Mouse (Mus musculus) layer of hippocampus, postnatal 10 days (tissue): ENCODE results near the gene Twistnb. TPM values are rescaled to one million over a fixed set of nuclear protein-coding genes. Genes with fewer than 3 reads are reported as not detected.

Experiments
- DNase-seq, 2 experiments: peaks; one replicate each; pipeline ENCODE4 v3.0.0; 2021; ENCODE audit warnings: low spot score in 2 of 2
- long read RNA-seq: library from polyadenylated mRNA; stranded (forward); transcript quantifications from one replicate; pipeline ENCODE4 v2.0.0, GENCODE M21; 2023
- total RNA-seq, 2 experiments: library from RNA; stranded (reverse); gene quantifications; 2 replicates each; pipeline ENCODE4 v1.2.3; 2021

Gene Twistnb
- 10 to 100 TPM; 15.3 to 21.0 TPM for total RNA-seq
- long read RNA-seq, full-length matches to known transcripts = 12 of 12 reads
- long read RNA-seq, partial matches to known transcripts = 0 of 12 reads
- long read RNA-seq, other reads (novel, unspliced or antisense) = 0 of 12 reads

DNA sequence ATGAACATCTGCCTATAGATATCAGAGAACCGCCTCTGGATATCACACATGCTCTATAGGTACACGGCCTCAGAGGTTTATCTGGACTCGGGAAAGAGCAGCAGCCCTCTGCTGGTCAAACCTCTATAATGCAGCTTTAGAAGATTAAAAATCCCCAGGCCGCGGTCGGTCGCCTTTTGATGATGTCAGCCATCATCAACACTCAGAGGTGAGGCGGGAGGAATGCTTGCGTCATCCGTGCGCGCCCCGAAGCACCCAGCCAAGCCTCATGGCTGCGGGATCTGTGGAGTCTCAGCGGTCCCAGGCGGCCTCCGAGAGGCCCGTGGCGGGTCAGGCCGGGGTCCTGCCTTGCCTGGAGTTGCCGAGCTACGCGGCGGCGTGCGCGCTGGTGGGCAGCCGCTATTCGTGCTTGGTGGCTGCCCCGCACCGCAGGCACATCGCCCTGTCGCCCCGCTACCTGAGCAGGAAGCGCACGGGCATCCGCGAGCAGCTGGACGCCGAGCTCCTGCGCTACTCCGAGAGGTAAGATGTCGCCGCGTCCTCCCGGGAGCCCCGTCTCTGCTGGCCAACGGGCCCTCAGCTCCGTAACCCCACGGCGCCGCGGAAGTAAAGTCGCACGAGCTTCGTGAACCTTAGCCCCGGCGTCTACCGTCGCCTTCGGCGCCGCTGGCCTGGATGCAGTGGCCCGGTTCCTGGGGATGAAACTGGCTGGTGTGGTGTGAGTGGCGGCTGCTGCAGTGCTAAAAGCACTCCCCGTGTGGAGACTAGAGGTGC lies at the start of gene Twistnb:
Gene Twistnb, plus strand, starts transcription at position 249 of the 774 bp plus-strand sequence.
- peak; percentile 98 for DNase-seq

DNA sequence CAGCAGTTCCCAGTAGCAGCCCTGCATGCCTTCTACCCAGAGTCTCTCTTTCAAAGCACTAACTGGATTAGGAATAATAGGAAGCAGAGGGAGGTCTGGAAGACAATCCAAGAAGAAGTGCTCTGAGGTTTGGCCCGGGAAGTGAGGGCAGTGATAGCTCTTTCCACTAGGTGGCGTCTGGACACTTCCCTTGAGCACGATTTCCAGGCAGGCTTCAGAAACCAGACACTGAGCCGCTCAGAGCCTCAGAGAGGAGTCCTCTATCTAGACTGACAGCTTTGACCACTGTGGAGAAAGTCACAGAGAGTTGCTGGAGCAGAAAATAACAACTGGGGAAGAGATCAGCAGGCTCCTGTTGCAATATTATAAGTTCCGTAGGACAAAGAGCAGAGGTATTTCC lies 40.6 kb upstream of the Twistnb start:
- peak; percentile 65 to 81 for DNase-seq

- DNase-seq = no peak
Measured at GRCm38 (mm10) chr12:33390844-33391560, 38.4 kb upstream of the Twistnb start.

GRCm38 (mm10) chr12:33394804-33395623 lies 34.4 kb upstream of the Twistnb start, which contains the start of gene Efcab10:
TSS of gene Efcab10 (plus strand) at chr12:33394854.
- peak; percentile 56 to 67 for DNase-seq

- no peak for DNase-seq
Measured at GRCm38 (mm10) chr12:33403265-33403693, 26.2 kb upstream of the Twistnb start.

DNA sequence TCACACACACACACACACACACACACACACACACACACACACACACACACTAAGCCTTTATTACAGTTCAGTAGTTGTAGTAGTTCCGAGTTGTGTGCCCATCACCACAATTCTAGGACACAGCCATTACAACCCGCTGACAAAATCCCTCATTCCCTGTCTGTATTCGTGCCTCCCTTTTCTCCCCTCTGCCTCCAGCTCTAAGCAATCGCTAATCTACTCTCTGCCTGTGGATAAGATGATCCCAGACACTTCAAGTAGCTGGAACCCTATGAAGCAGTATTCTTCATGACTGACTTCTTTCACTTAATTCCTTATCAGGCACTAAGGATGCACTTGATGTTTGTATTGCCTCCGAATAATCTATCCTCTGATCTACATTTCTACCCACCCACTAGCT lies 24.4 kb upstream of the Twistnb start:
- DNase-seq = no peak

DNA sequence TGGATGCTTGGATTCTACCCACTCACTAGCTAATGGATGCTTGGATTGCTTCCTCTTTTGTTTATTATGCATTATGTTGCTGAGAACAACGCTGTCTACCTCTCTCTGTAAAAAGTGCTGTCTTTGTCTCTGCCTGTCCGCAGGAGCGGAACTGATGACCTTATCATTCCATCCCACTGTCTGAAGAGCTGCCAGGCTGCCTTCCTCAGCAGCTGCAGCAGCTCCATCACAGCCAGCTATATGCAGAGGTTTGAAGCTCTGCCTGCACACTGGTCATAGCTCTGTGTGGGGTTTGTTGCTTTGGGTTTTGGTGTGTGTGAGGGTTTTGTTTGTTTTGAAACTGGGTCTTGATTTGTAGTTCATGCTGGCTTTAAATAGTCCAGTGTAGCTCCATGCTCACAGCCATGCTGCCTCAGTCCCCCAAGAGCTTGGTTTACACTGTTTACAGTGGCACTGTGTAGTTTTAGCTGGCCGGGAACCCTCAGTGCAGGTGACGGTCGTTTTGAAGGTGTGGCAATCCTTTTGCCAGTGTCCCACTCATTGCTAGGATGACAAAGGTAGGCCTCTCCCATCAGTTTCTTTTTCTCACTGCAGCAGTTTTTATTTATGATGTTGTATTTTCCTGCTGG lies 23.9 kb upstream of the Twistnb start:
- no peak for DNase-seq

DNA sequence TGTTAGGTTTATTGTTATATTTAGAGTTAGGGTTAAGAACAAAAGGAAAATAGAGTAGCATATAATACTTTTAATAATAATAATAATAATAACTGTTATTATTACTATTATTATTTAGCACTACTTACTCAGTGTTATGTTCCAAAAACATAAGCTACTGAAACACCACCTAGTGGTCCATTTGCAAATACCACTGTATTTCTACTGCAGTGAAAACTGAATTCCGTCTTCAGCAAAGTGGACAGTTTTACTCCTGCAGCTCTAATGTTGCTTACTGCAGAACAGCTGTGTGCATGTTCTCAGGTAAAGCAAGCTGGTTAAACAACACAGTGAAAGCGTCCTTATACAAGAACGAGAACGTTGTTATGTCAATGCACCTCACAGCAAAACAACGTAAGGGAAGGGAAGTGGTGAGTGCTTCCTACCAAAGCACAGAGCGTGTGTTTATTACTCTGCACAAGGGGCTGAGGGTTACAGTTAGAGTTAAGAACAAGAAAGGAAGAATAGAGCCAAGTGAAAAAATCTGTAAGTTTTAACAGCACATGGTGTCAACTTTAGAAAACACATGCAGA lies 17.8 kb upstream of the Twistnb start:
- DNase-seq = no peak

- peak; percentile 62 to 73 for DNase-seq
Measured at GRCm38 (mm10) chr12:33424329-33424728, 5.1 kb upstream of the Twistnb start.

DNA sequence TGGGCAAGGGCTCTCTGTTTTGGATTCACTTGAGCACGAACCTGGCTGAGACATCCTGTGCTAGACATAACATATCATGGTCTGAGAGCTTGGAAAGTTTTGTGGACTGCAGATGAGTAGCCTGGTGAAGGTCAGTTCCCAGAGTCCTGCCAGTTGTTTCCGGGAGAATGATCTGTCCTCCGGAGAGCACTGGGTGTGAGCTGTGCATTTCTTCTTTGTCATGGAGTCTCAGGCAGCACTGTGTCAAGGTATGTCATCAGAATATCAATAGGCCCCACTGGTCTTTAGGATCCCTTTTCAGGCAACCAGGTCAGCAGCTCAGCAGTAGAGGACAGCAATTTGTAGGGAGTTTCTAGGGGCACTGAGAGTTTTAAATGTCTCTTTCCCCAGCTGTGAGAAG lies 2.1 kb upstream of the Twistnb start:
- no peak for DNase-seq

GRCm38 (mm10) chr12:33427726-33428125 lies 1.7 kb upstream of the Twistnb start:
- DNase-seq = no peak

DNA sequence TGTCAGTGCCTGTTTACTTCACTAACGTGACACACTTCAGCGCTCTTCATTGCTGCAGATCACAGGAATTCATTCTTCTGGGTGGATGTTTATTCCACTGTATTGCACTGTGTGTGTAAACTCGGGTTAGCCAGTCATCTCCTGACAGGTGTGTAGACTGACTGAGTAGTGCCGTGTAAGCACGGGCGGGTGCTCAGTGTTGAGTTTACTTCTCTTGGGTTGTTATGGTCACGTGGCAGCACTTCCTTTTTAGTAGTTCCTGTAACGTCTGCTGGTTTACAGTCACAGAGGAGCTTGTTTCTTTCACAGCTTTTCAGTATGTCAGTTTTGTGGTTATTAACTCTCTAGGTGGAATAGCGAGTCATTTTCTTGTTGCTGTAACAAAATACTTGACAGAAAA lies 4.4 kb downstream of the Twistnb start:
- DNase-seq = no peak

DNA sequence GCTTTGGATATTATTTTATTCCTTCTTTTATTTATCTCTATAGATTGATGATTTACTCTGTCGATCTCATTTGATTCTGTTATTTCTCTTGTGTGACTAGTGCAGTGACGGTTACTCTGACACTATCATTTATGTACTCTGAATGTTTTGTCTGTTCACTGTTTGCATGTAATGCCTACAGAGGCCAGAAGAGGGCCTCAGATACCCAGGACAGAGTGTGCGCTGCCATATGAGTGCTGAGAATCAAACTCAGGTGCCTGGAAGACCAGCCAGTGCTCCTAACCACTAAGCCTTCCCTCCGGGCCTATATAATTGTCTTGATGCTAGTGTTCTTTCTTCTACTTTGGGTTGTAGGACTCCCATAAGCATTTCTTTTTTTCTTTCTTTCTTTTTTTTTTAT lies 5.3 kb downstream of the Twistnb start:
- DNase-seq = no peak

GRCm38 (mm10) chr12:33455418-33455817 lies 26.0 kb downstream of the Twistnb start:
- DNase-seq = no peak

- no peak for DNase-seq
Measured at GRCm38 (mm10) chr12:33456242-33456641, 26.8 kb downstream of the Twistnb start.

DNA sequence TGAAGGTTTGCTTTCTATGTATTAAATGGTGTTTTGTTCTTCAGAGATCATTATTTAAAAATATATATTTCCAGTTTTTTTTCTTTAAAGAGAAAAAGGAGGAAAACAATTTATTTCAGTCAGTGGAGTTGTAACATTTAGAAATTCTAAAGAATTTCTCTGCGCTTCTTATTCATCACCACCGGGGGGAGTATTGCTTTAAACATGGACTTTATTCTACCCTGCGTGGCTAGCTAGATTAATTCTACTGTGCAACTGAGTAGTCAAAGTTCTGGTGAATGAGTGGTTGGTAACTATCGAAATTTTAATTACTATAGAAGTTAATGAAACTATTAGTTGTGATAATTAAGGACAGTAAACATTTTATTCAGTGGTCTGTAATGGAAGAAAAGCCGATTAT lies 51.5 kb downstream of the Twistnb start:
- no peak for DNase-seq

GRCm38 (mm10) chr12:33482931-33483330 lies 53.5 kb downstream of the Twistnb start:
- no peak for DNase-seq
